Mouse (Mus musculus) urinary bladder, postnatal 25 days (tissue): ENCODE measurements around the gene Nmrk2.
A peak's percentile ranks its signal among the peaks of the same experiment; 100 is the strongest.

ENCODE experiments used
- DNase-seq: peaks from one replicate; pipeline ENCODE4 v3.0.0; 2022; ENCODE audit warnings: low spot score

The Nmrk2 gene

DNA sequence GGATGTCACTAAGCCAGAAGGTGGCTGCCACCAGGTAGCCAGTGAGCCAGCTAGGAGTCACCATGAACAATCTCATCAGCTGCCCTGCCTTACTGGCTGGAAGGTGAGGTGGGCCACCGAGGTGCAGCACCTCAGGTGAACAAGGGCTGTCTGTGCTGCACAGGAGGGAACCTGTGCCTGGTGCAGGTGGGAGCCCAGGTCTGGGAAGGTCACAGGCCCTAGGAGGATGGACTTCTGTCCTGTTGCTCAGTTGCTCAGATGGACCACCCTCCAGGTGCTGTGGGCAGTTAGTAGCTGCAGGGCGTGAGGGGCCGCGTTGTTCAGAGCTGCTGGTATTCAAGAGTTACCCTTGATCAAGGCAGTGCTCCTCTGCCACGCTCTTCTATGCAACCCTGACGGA, 15.0 kb upstream of the Nmrk2 start:
- no peak for DNase-seq

DNA sequence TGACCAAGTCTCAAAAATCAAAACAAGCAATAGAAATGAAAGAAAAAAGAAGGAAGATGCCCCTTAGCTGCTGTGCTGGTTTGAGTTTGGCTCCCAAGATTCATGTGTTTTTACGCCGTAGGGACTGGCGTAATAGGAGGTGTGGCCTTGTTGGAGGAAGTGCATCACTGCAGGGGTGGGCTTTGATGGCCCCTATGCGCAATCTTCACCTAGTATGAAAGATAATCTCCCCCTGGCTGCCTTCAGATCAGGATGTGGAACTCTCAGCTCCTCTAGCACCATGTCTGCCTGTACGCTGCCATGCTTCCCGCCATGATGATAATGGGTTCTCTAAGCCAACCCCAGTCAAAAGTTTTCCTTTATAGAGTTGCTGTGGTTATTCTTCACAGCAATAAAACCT, 14.4 kb upstream of the Nmrk2 start:
- DNase-seq, result no peak

- DNase-seq, result no peak
Measured at GRCm38 (mm10) chr10:81210154-81210553, 8.3 kb upstream of the Nmrk2 start.

DNA sequence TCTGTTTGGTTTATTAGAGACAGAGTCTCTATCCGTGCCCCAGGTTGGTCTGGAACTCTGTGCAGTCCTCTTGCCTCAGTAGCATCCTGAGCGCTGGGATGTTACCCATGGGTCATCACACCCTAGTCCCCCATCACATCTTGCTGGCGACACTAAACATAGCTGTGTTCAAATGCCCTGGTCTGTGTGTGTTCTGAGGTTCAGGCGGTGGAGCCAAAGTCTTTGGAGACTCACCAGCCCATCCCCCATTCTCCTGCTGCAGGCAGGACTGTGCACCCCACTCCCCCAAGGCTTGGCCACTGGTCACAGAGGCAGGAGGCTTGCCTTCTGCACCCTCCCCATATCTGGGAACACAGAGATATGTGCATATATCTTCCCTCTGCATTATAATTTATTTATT, 2.3 kb upstream of the Nmrk2 start:
- no peak for DNase-seq

DNA sequence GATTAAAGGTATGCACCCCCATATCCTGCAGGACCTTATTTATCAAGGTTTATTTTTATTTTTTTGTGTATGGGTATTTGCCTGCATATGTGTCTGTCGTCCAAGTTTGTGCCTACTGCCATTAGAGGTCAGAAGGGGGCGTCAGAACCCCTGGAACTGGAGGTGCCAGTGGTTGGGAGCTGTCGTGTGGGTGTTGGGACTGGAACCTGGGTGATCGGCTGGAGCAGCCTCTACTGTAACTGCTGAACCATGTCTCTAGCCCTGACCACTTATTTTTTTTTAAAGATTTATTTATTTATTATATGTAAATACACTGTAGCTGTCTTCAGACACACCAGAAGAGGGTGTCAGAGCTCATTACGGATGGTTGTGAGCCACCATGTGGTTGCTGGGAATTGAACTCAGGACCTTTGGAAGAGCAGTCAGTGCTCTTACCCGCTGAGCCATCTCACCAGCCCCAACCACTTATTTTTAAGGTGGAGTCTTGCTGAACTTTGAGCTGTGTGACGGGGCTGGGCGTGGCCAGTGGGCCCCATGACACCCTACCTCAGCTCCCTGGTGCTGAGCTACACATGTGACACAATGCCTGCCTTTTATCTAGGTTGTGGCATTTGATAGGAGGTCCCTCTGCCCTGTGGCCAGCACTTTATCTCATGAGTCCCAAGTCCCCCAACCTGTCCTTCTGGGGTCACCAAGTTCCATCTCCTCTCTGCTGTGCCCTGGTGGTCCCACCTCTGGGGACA, 1.3 kb upstream of the Nmrk2 start:
- DNase-seq, result no peak

- DNase-seq, result no peak
Measured at GRCm38 (mm10) chr10:81200605-81201287, 1.1 kb downstream of the Nmrk2 start.

GRCm38 (mm10) chr10:81200141-81200540, 1.7 kb downstream of the Nmrk2 start:
- DNase-seq, result no peak

- no peak for DNase-seq
Measured at GRCm38 (mm10) chr10:81198990-81199389, 2.9 kb downstream of the Nmrk2 start.

DNA sequence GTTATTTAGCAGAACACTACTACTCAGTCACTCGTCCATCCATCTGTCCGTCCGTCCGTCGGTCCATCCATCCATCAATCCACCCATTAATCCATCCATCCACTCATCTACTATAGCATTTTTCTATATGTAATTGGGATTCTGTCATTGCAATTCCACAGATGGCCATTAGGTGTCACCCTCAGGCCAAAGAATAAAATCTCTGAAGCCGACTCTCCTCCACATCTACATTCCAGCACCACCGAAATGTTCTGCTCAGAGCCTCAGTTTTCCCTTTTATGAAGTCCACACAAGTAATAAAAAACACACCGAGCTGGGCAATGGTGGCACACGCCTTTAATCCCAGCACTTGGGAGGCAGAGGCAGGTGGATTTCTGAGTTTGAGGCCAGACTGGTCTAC, 3.6 kb downstream of the Nmrk2 start:
- no peak for DNase-seq

DNA sequence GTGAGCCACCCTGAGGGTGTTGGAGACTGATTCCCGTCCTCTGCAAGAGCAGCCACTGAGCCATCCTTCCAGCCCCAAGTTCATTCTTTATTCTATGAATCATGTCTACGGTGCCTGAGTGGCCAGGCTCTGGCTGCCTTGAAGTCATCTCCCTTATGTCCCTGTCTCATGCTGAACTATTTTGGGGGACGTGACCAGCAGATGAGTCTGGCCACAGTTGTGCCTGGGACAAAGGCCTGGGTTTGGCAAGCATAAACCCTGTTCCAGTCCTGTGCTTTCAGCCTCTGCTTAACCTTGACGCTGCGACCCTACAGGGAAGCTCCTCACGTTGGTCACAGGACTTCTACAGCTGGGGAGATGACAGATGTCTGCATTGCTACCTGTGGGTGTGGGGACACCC, 4.5 kb downstream of the Nmrk2 start:
- DNase-seq, result no peak

- DNase-seq, result no peak
Measured at GRCm38 (mm10) chr10:81196470-81197065, 5.3 kb downstream of the Nmrk2 start.

DNA sequence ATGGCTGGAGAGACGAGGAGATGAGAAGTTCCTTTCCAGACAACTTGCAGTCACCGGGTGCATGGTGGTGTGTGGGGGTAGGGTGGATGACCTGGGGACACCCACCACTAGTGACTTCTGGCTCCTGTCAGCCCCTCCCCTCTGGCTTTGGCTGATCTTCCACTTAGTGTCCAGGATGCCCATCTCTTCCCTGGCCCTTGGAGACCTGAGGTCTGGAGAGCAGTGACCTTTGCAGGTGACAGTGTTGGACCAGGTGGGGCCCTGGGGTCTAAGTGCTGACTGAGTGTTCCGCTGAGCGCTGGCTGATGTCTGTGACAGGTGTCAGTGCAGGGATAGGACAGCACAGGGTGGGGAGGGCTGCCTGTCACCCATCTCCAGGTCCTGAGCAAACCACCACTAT, 6.6 kb downstream of the Nmrk2 start:
- DNase-seq, result no peak

- DNase-seq, result no peak
Measured at GRCm38 (mm10) chr10:81193991-81194774, 7.7 kb downstream of the Nmrk2 start.

- no peak for DNase-seq
Measured at GRCm38 (mm10) chr10:81192968-81193501, 8.8 kb downstream of the Nmrk2 start.

GRCm38 (mm10) chr10:81192270-81192967, 9.4 kb downstream of the Nmrk2 start:
- DNase-seq, result peak; percentile 75

GRCm38 (mm10) chr10:81191342-81191982, 10.4 kb downstream of the Nmrk2 start:
- DNase-seq, result no peak

GRCm38 (mm10) chr10:81190912-81191321, 10.9 kb downstream of the Nmrk2 start:
- no peak for DNase-seq

DNA sequence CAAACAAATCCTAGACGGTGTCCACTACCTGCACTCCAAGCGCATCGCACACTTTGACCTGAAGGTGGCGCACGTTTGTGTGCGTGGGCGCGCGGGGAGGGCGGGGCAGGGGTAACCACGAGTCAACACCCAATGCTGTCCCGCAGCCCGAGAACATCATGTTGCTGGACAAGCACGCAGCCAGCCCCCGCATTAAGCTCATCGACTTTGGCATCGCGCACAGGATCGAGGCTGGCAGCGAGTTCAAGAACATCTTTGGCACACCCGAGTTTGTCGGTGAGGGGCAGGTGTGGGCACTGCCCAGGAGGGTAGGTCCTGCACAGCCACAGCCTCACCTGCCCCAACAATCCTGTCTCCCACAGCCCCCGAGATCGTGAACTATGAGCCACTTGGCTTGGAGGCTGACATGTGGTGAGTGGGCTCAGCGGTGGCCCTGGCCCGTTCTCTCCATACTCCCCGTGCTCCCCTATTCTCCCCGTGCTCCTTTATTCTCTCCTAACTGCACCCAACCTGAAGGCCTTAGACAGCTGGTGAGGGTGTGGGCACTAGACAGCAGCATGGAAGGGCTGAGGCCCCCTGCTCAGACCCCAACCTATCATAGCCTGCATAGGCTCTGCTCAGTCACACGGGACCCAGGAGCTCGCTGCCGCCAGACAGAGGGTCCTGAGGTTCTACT, 11.5 kb downstream of the Nmrk2 start:
- no peak for DNase-seq

DNA sequence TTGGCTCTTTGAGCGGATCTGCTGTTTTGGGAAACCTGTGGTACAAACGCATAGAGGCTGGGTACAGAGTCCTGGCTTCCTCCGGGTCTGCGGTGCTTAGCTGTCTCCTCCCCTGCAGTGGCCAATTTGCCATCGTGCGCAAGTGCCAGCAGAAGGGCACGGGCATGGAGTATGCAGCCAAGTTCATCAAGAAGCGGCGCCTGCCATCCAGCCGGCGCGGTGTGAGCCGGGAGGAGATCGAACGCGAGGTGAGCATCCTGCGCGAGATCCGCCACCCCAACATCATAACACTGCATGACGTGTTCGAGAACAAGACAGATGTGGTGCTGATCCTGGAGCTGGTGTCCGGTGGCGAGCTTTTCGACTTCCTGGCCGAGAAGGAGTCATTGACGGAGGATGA, 12.0 kb downstream of the Nmrk2 start:
- no peak for DNase-seq

DNA sequence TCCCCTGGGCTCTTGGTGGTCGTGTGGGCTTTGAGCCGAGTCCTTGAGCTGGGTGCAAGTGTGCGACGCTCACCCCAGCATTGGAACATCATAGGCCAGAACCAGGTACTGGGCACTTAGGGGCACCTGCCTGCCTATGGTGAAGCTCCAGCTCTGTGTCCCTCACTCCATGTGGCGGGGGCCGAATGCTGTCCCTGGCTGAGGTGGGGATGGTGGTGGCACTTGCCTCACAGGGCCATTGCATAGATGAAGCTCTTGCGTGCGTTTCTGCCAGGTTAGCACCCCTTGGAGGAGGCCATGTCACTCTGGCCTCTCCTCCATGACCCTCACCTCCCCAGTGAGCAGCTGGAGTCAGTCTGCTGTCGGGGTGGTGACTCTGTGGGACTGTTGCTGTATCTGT, 14.7 kb downstream of the Nmrk2 start:
- DNase-seq, result no peak

DNA sequence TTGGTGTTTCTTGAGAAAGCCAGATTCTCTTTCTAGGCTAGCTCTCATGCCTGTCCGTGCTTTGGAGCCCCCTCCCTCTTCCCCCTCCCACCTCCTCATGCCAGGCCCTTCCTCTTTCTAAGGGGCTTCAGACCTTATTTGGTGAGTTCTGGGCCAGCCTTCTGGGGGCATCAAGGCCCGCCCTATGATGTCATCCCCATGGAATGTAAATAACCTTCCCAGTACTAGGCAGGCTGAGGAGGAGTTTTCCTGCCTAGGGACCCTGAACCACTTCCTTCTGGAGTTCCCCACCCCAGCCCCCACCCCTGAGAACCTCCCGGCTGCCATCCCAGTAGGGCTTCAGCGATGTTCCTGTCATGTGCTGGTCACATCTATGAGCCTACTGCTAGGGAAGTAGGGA, 17.1 kb downstream of the Nmrk2 start:
- DNase-seq, result no peak
